Mouse (Mus musculus): ENCODE measurements around the gene Gm10139.
"Not testable (repeated sequence)": the region's sequence is repeated elsewhere in the genome, so short reads cannot be mapped to it uniquely, and the experiment has no call there.

Gm10139 gene

GRCm38 (mm10) chr13:65512378-65512777 is at the start of gene Gm10139:
Gm10139 (plus strand) TSS chr13:65512678.
- not testable (repeated sequence) for DNase-seq (ENCODE audit: extremely low spot score, low spot score)

- not testable (repeated sequence) for DNase-seq (ENCODE audit: extremely low spot score, low spot score)
Measured at GRCm38 (mm10) chr13:65557636-65558035, 45.2 kb downstream of the Gm10139 start.
